Mouse (Mus musculus): ENCODE data around the gene Kpna1. TPM values are rescaled to one million over a fixed set of nuclear protein-coding genes. Genes with fewer than 3 reads are reported as not detected.
"Not testable (repeated sequence)": the region's sequence is repeated elsewhere in the genome, so short reads cannot be mapped to it uniquely, and the experiment has no call there.

Gene Kpna1
- polyA plus RNA-seq (2012; fragmentation: generic; extraction: Trizol), result 14.8 TPM

DNA sequence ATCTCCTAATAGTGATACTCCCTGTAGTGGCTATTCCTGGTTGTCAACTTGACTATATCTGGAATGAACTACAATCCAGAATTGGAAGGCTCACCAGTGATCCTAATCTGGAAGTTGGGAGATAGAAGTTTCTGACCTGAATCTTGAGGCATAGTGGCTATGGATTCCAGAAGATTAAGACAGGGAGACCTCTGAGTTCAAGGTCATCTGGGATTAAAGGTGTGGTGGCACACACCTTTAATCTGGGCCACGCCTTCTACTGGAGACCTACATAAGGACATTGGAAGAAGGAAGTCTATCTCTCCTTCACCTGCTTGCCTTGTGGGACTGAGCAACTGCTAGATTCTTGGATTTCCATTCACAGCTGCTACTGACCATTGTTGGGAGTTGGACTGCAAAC, at the start of gene Kpna1:
Gene Kpna1 (plus strand): TSS at position 301 of the 400 bp plus-strand sequence.
- H3ac ChIP-seq (ENCODE audit: control insufficient read depth, insufficient read length); H3K27me3 ChIP-seq (ENCODE audit: control insufficient read depth, insufficient read depth, insufficient read length); H3K4me3 ChIP-seq; H3K36me3 ChIP-seq (ENCODE audit: control insufficient read depth, insufficient read depth); H3K79me2 ChIP-seq (ENCODE audit: control insufficient read depth, insufficient read depth); H3K4me2 ChIP-seq (ENCODE audit: low read depth): not testable (repeated sequence)

DNA sequence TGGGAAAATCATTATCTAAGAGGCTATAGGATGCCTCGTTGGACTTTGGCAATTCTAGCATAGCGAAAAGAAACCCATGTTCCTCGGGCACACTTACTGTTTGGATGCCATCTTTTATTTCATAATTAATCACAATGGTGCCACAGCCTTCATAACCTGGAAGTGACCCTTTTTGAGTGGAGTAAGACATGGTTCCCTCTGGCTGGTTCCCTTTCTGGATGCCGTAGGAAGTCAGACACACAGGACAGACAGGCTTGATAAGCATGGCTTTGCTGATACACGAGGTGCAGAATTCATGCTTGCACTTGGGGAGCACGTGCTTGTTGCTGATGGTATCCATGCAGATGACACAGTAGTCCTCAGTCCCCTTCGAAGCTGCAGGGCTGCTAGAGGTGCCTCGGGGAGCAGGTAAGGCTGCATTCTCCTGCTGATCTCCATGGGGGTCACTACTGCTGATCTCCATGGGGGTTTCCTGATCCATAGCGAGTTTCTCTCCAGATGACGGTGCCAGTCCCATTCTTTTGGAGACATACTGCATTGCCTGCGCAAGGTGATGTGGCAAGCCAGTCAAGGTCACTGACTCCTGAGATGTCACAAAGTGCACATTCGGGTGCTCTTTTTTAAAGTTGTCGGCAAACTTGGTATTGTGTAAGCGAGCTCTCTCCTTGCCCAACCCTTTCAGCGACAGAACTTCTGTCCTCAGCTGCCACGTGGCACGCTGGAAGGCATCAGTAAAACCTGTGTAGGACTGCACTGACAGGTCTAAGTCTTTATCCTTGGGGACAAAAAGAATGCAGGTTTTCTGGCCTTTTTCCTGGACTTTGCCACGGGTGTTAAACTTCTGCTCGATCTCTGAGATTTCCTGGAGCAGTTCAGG, 46.1 kb upstream of the Kpna1 start:
- H3K4me3 ChIP-seq, result no peak overlapping the region
- TF ChIP-seq TCF12 (IDR thresholded peaks at IDR 0.05; ENCODE audit: insufficient read depth, poor library complexity, severe bottlenecking) (no peak), REST (IDR thresholded peaks at IDR 0.05; ENCODE audit: insufficient read depth, insufficient read length) (no peak), SRF (IDR thresholded peaks at IDR 0.05; ENCODE audit: control insufficient read depth, insufficient read length, low read depth) (no peak), POLR2AphosphoS2 (IDR thresholded peaks at IDR 0.05; ENCODE audit: insufficient read length, low read depth) (no peak), MYOG (IDR thresholded peaks at IDR 0.05; ENCODE audit: control insufficient read depth in 1 of 3, insufficient read depth in 1 of 3, insufficient read length in 2 of 3, low read depth in 2 of 3) (no peak), POLR2A (IDR thresholded peaks at IDR 0.05; ENCODE audit: insufficient read length, low read depth) (no peak), E2F4 (IDR thresholded peaks at IDR 0.05; ENCODE audit: insufficient read depth) (no peak), USF1 (IDR thresholded peaks at IDR 0.05; ENCODE audit: low read depth) (no peak), MYOD1 (IDR thresholded peaks at IDR 0.05; ENCODE audit: control insufficient read depth in 1 of 3, insufficient read length in 2 of 3, low read depth in 2 of 3) (no peak), CEBPB (IDR thresholded peaks at IDR 0.05; ENCODE audit: insufficient read depth, poor library complexity, severe bottlenecking) (no peak), TCF3 (IDR thresholded peaks at IDR 0.05; ENCODE audit: insufficient read length, low read depth) (no peak), MAX (IDR thresholded peaks at IDR 0.05; ENCODE audit: low read depth) (no peak)
- H3K27me3 ChIP-seq (ENCODE audit: control insufficient read depth, insufficient read depth, insufficient read length), result no peaks in the 10 kb centered on the region
- no peaks in the 10 kb centered on the region for H3K79me2 ChIP-seq (ENCODE audit: control insufficient read depth, insufficient read depth)
- H3K4me2 ChIP-seq (ENCODE audit: low read depth), result no peak overlapping the region
- no peak overlapping the region for H3ac ChIP-seq (ENCODE audit: control insufficient read depth, insufficient read length)
- no peaks in the 10 kb centered on the region for H3K36me3 ChIP-seq (ENCODE audit: control insufficient read depth, insufficient read depth)

DNA sequence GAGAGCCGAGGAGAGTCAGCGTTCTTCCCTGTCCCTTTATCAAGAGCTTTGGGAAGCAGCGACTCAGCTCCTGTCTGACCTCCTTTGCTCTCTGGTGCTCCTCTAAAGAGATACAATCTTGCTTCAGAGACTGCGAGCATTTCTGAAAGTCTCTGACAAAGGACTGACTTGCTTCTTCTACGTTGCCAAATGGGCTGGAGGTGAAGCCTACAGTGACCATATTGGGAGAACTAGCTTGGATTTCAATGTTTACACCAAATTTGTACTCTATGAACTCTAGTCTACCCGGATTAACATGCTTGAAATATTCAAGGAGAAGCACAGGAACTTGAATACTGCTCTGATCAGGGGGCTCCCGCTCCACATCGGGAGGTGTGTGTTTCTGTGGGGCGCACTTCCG, 45.4 kb upstream of the Kpna1 start:
- H3K79me2 ChIP-seq (ENCODE audit: control insufficient read depth, insufficient read depth), result no peaks in the 10 kb centered on the region
- no peaks in the 10 kb centered on the region for H3K27me3 ChIP-seq (ENCODE audit: control insufficient read depth, insufficient read depth, insufficient read length)
- H3K36me3 ChIP-seq (ENCODE audit: control insufficient read depth, insufficient read depth), result no peaks in the 10 kb centered on the region
- H3K4me2 ChIP-seq (ENCODE audit: low read depth), result no peak overlapping the region
- no peak for TF ChIP-seq SRF (IDR thresholded peaks at IDR 0.05; ENCODE audit: control insufficient read depth, insufficient read length, low read depth)
- no peak for TF ChIP-seq TCF3 (IDR thresholded peaks at IDR 0.05; ENCODE audit: insufficient read length, low read depth)
- TF ChIP-seq E2F4 (IDR thresholded peaks at IDR 0.05; ENCODE audit: insufficient read depth), result no peak
- TF ChIP-seq TCF12 (IDR thresholded peaks at IDR 0.05; ENCODE audit: insufficient read depth, poor library complexity, severe bottlenecking), result no peak
- no peak for TF ChIP-seq USF1 (IDR thresholded peaks at IDR 0.05; ENCODE audit: low read depth)
- H3ac ChIP-seq (ENCODE audit: control insufficient read depth, insufficient read length), result no peak overlapping the region
- H3K4me3 ChIP-seq, result no peak overlapping the region

DNA sequence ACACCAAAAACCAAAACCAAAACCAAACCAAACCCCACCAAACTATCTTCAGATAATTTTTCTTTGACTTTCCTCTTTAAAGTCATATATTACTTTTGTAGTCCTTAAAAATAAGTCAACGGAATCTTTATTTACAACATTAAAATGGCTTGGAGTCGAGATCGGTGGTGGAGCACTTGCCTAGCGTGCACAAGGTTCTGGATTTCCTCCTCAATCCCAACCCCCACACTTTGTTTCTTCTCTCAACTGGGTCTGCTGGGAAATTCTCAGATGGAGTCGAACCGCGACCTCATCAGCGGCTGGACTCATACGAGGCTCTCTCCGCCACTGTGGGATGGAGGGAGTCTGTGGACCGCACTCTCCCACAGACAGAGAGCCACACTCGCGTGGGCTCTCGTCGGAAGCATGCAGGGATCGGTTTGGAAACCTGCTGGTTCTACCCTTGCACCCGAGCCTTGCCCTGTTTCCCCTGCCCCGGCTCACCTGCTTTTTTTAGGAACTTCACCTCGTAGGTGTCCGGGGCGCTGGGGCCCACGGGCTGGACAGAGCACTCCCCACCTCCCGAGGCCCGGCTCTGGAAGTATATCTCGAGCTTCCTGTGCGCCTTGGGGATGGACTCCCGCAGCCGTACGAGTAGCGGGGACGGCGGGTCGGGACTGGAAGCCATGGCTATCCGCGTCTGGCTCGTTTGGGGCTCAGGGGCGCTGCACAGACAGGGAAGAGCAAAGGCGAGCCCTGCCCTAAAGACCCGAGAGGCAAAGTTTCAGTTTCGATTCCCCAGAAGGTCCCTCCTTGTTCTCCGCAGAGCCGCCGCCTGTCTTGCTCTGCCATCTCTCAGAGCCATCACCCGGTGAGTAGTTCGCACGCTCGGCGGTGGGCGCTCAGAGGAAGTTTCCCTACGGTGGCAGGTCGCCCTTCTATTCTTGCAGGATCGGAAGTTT, 40.1 kb upstream of the Kpna1 start, which contains the start of the genes Parp9 and Dtx3l:
Gene Parp9 (plus strand): TSS at position 260 of the 941 bp plus-strand sequence.
Gene Dtx3l (minus strand): TSS at position 941 of the 941 bp plus-strand sequence.
- H3K27me3 ChIP-seq (ENCODE audit: control insufficient read depth, insufficient read depth, insufficient read length), result no peaks in the 10 kb centered on the region
- peak within 1 kb of the TSS; percentile 8 for H3ac ChIP-seq (ENCODE audit: control insufficient read depth, insufficient read length)
- H3K79me2 ChIP-seq (ENCODE audit: control insufficient read depth, insufficient read depth), result no peaks in the 10 kb centered on the region
- peak within 1 kb of the TSS; percentile 86 for H3K4me2 ChIP-seq (ENCODE audit: low read depth)
- peak within 1 kb of the TSS; percentile 75 for H3K4me3 ChIP-seq
- TF ChIP-seq USF1 (IDR thresholded peaks at IDR 0.05; ENCODE audit: low read depth) (no peak), POLR2A (IDR thresholded peaks at IDR 0.05; ENCODE audit: insufficient read length, low read depth) (peak; percentile 18)
- no peaks in the 10 kb centered on the region for H3K36me3 ChIP-seq (ENCODE audit: control insufficient read depth, insufficient read depth)

DNA sequence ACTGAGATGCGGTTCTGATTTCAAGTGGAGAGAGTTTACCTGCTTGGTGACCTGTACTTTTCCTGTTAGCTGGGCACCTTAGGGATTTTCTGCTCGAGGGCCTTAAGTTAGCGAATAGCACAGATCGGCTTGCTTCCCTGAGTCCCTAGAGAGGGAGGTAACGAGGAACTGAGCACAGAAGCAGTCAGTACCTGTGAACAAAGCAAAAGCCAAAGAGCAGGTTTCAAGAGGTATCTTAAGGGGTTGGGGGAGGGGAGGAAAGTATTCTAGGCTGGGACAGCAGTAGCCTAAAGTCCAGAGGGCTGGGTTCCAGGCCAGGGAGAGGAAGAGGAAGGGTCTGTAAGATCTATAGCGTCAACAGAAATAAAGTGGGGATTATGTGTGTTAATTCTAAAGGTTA, 39.3 kb upstream of the Kpna1 start:
- Histone ChIP-seq H3K4me3 (peak overlapping the region; percentile 75), H3K36me3 (ENCODE audit: control insufficient read depth, insufficient read depth) (no peaks in the 10 kb centered on the region), H3ac (ENCODE audit: control insufficient read depth, insufficient read length) (no peak overlapping the region), H3K27me3 (ENCODE audit: control insufficient read depth, insufficient read depth, insufficient read length) (no peaks in the 10 kb centered on the region), H3K79me2 (ENCODE audit: control insufficient read depth, insufficient read depth) (no peaks in the 10 kb centered on the region), H3K4me2 (ENCODE audit: low read depth) (peak overlapping the region; percentile 86)
- TF ChIP-seq MYOD1 (IDR thresholded peaks at IDR 0.05; ENCODE audit: control insufficient read depth in 1 of 3, insufficient read length in 2 of 3, low read depth in 2 of 3) (no peak), TCF12 (IDR thresholded peaks at IDR 0.05; ENCODE audit: insufficient read depth, poor library complexity, severe bottlenecking) (no peak), POLR2A (IDR thresholded peaks at IDR 0.05; ENCODE audit: insufficient read length, low read depth) (no peak), CEBPB (IDR thresholded peaks at IDR 0.05; ENCODE audit: insufficient read depth, poor library complexity, severe bottlenecking) (no peak), POLR2AphosphoS2 (IDR thresholded peaks at IDR 0.05; ENCODE audit: insufficient read length, low read depth) (no peak), REST (IDR thresholded peaks at IDR 0.05; ENCODE audit: insufficient read depth, insufficient read length) (no peak), MAX (IDR thresholded peaks at IDR 0.05; ENCODE audit: low read depth) (no peak), USF1 (IDR thresholded peaks at IDR 0.05; ENCODE audit: low read depth) (no peak), MYOG (IDR thresholded peaks at IDR 0.05; ENCODE audit: control insufficient read depth in 1 of 3, insufficient read depth in 1 of 3, insufficient read length in 2 of 3, low read depth in 2 of 3) (no peak), TCF3 (IDR thresholded peaks at IDR 0.05; ENCODE audit: insufficient read length, low read depth) (no peak)
